Mouse (Mus musculus) heart, postnatal 0 days (tissue): Measurements from ENCODE around the gene Tet1. TPM values are rescaled to one million over a fixed set of nuclear protein-coding genes. Genes with fewer than 3 reads are reported as not detected.

Experiments
- ATAC-seq: fragments of 200-750 bp; cut with Nextera tagmentation; 2 replicates; pipeline ENCODE4 v1.8.0; 2017; ENCODE audit warnings: low read depth, moderate number of reproducible peaks, moderate library complexity; ENCODE audit not compliant: insufficient read depth
- DNase-seq: peaks from one replicate; pipeline ENCODE4 v3.0.0-alpha.2; 2016; ENCODE audit warnings: low spot score
- H3K27ac ChIP-seq: fragments of 300-500 bp; sonication (generic); 2 replicates; pipeline ENCODE4 v1.5.1; 2014; ENCODE audit warnings: low read depth, mild to moderate bottlenecking
- H3K27me3 ChIP-seq: fragments of 300-500 bp; sonication (generic); 2 replicates; pipeline ENCODE4 v1.6.1; 2014; ENCODE audit warnings: low read length, mixed read lengths; ENCODE audit not compliant: control insufficient read depth, insufficient read depth
- H3K36me3 ChIP-seq: fragments of 300-500 bp; sonication (generic); replicated peaks from 2 replicates; pipeline ENCODE4 v1.6.1; 2014; ENCODE audit warnings: low read length, mixed read lengths; ENCODE audit not compliant: control insufficient read depth, insufficient read depth
- H3K4me1 ChIP-seq: fragments of 300-500 bp; sonication (generic); 2 replicates; pipeline ENCODE4 v1.6.1; 2014; ENCODE audit warnings: antibody characterized with exemption; ENCODE audit not compliant: control insufficient read depth, insufficient read depth
- H3K4me2 ChIP-seq: fragments of 300-500 bp; sonication (generic); 2 replicates; pipeline ENCODE4 v1.6.1; 2014; ENCODE audit warnings: low read depth, mild to moderate bottlenecking, low read length, moderate library complexity
- H3K4me3 ChIP-seq: fragments of 300-500 bp; sonication (generic); 2 replicates; pipeline ENCODE4 v1.5.1; 2014; ENCODE audit warnings: low read depth, low read length
- H3K9ac ChIP-seq: fragments of 300-500 bp; sonication (generic); replicated peaks from 2 replicates; pipeline ENCODE4 v1.6.1; 2014; ENCODE audit warnings: low read depth, low read length, mixed read lengths
- H3K9me3 ChIP-seq: fragments of 300-500 bp; sonication (generic); replicated peaks from 2 replicates; pipeline ENCODE4 v1.6.1; 2016; ENCODE audit warnings: low read length; ENCODE audit not compliant: control insufficient read depth
- CTCF ChIP-seq: IDR thresholded peaks from 2 replicates; pipeline ENCODE4 v1.5.1; 2016; ENCODE audit warnings: antibody characterized with exemption, control low read depth, low read depth
- EP300 ChIP-seq: IDR thresholded peaks from 2 replicates; pipeline ENCODE4 v1.6.1; 2016; ENCODE audit warnings: antibody characterized with exemption, low read depth
- WGBS: fragments of 180-500 bp; shearing (Covaris S2); extraction: QIAGEN DNeasy Blood & Tissue Kit; methylation state at CpG from one replicate; pipeline ENCODE4 v1.1.7; 2014; 5-methylcytosine and 5-hydroxymethylcytosine counted together
- polyA plus RNA-seq: library from polyadenylated mRNA; unstranded; fragments of >200 nt; fragmentation: Nextera tagmentation; extraction: Ambion mirVana; gene quantifications from 2 replicates; pipeline ENCODE4 v1.2.1, GENCODE M21; 2015
- total RNA-seq: library from RNA; depleted of rRNA; stranded (reverse); fragments of >200 nt; gene quantifications from 2 replicates; pipeline ENCODE4 v1.2.3, GENCODE M21; 2014; ENCODE audit warnings: low replicate concordance

The Tet1 gene
- total and polyA plus RNA-seq, 2 experiments from 2014 or later: 17.3 to 19.9 TPM

GRCm38 (mm10) chr10:62891025-62891424, 17.8 kb downstream of the Tet1 start:
- Histone ChIP-seq H3K4me1 (no peaks in the 10 kb centered on the region), H3K9ac (no peak overlapping the region), H3K4me2 (no peak overlapping the region), H3K36me3 (no peaks in the 10 kb centered on the region), H3K4me3 (no peak overlapping the region), H3K27me3 (no peaks in the 10 kb centered on the region), H3K9me3 (no peaks in the 10 kb centered on the region), H3K27ac (no peak overlapping the region)
- ATAC-seq (no peak), DNase-seq (no peak)
- TF ChIP-seq EP300 (no peak), CTCF (no peak)
- WGBS: 87% methylated on average over 3 of the region's 3 CpGs

- Histone ChIP-seq H3K36me3 (no peaks in the 10 kb centered on the region), H3K9ac (peak overlapping the region; percentile 58), H3K27ac (peak overlapping the region; percentile 50), H3K4me3 (peak overlapping the region; percentile 64), H3K4me2 (peak overlapping the region; percentile 92), H3K4me1 (no peaks in the 10 kb centered on the region), H3K27me3 (no peaks in the 10 kb centered on the region), H3K9me3 (no peaks in the 10 kb centered on the region)
- TF ChIP-seq CTCF: no peak
- no peak for TF ChIP-seq EP300
- DNase-seq: peak; percentile 39
- under 1% methylated on average over 55 of the region's 56 CpGs for WGBS
- ATAC-seq: peak; percentile 84
Observed at GRCm38 (mm10) chr10:62886799-62887591, 21.8 kb downstream of the Tet1 start.

GRCm38 (mm10) chr10:62885969-62886798, 22.6 kb downstream of the Tet1 start:
- no peaks in the 10 kb centered on the region for H3K9me3 ChIP-seq
- peak overlapping the region; percentile 92 for H3K4me2 ChIP-seq
- TF ChIP-seq CTCF (no peak), EP300 (no peak)
- no peaks in the 10 kb centered on the region for H3K27me3 ChIP-seq
- H3K36me3 ChIP-seq: no peaks in the 10 kb centered on the region
- ATAC-seq (peak; percentile 39; the same call in 1 of the 2 replicates), DNase-seq (peak; percentile 46)
- under 1% methylated on average over 38 of the region's 38 CpGs for WGBS
- 0 out of 2 replicates have a peak overlapping the region, but pooled peaks have one; percentile 50 for H3K27ac ChIP-seq
- H3K4me3 ChIP-seq: peak overlapping the region; percentile 64
- H3K4me1 ChIP-seq: no peaks in the 10 kb centered on the region
- peak overlapping the region; percentile 58 for H3K9ac ChIP-seq

GRCm38 (mm10) chr10:62885460-62885859, 23.3 kb downstream of the Tet1 start:
- H3K9ac ChIP-seq: 0 out of 2 replicates have a peak overlapping the region, but pooled peaks have one; percentile 58
- no peak for ATAC-seq
- H3K27ac ChIP-seq: 0 out of 2 replicates have a peak overlapping the region, but pooled peaks have one; percentile 50

GRCm38 (mm10) chr10:62884517-62884916, 24.3 kb downstream of the Tet1 start:
- WGBS: 76% methylated on average over 1 of the region's 1 CpGs
- H3K4me2 ChIP-seq: no peak overlapping the region
- peaks cover 4% of the 10 kb centered on the region; the same call in 1 of the 2 replicates for H3K36me3 ChIP-seq
- H3K9ac ChIP-seq: no peak overlapping the region
- ATAC-seq (no peak), DNase-seq (no peak)
- H3K4me1 ChIP-seq: no peaks in the 10 kb centered on the region
- H3K27ac ChIP-seq: no peak overlapping the region
- H3K27me3 ChIP-seq: no peaks in the 10 kb centered on the region
- TF ChIP-seq CTCF: no peak
- no peak for TF ChIP-seq EP300
- H3K9me3 ChIP-seq: no peaks in the 10 kb centered on the region
- H3K4me3 ChIP-seq: no peak overlapping the region

More at GRCm38 (mm10) chr10:62885460-62885859, 23.3 kb downstream of the Tet1 start:
- H3K4me2 ChIP-seq: peak overlapping the region; percentile 92
- no peaks in the 10 kb centered on the region for H3K9me3 ChIP-seq
- TF ChIP-seq CTCF: no peak
- TF ChIP-seq EP300: no peak
- DNase-seq: no peak
- H3K36me3 ChIP-seq: no peaks in the 10 kb centered on the region
- WGBS: 24% methylated on average over 10 of the region's 10 CpGs
- H3K4me3 ChIP-seq: peak overlapping the region; percentile 64
- H3K27me3 ChIP-seq: no peaks in the 10 kb centered on the region
- H3K4me1 ChIP-seq: no peaks in the 10 kb centered on the region
